Mouse (Mus musculus) liver, embryonic 14.5 days (tissue): ENCODE results near the gene Id2.

Experiments used
- CTCF ChIP-seq: IDR thresholded peaks from 2 replicates; pipeline ENCODE4 v1.5.1; 2016; ENCODE audit warnings: antibody characterized with exemption, low read depth, control low read depth
- EP300 ChIP-seq: IDR thresholded peaks from 2 replicates; pipeline ENCODE4 v1.6.1; 2016; ENCODE audit warnings: antibody characterized with exemption, low read depth

- no peak for TF ChIP-seq CTCF
- TF ChIP-seq EP300 = no peak
Observed at GRCm38 (mm10) chr12:25116126-25116525, 19.2 kb upstream of the Id2 start.
